Mouse (Mus musculus): ENCODE measurements around the gene Ppme1. TPM values are rescaled to one million over a fixed set of nuclear protein-coding genes. Genes with fewer than 3 reads are reported as not detected.

Ppme1 gene
- polyA plus RNA-seq (2014; fragmentation: Nextera tagmentation; extraction: Ambion mirVana) = 60.3 and 68.3 TPM in 2 replicates

GRCm38 (mm10) chr7:100371495-100372451, at the start of gene Ppme1, which contains the start of gene C2cd3:
TSS of gene Ppme1 (minus strand) at chr7:100372307.
TSS of gene C2cd3 (plus strand) at chr7:100372233.
- DNase-seq (peak; percentile 100), ATAC-seq (ENCODE audit: insufficient read depth) (peak; percentile 98)
- Histone ChIP-seq H3K9ac (peak within 1 kb of the TSS; percentile 78), H3K36me3 (ENCODE audit: insufficient read depth) (peaks cover 21% of the 10 kb centered on the region), H3K4me3 (ENCODE audit: low read depth, low read length) (peak within 1 kb of the TSS; percentile 60), H3K27ac (ENCODE audit: low read depth) (peak within 1 kb of the TSS; percentile 68), H3K9me3 (ENCODE audit: low read depth, low read length) (no peaks in the 10 kb centered on the region), H3K4me2 (peak within 1 kb of the TSS; percentile 76), H3K27me3 (ENCODE audit: insufficient read depth, low read length) (no peaks in the 10 kb centered on the region), H3K4me1 (ENCODE audit: insufficient read depth) (0 out of 2 replicates have a peak, but pooled peaks cover 3% of the 10 kb centered on the region)
- TF ChIP-seq CTCF (IDR thresholded peaks at IDR 0.05; ENCODE audit: low read depth) = peak; percentile 79
- under 1% methylated on average over 54 of the region's 54 CpGs for WGBS

GRCm38 (mm10) chr7:100408684-100409083, 36.6 kb upstream of the Ppme1 start:
- TF ChIP-seq CTCF (IDR thresholded peaks at IDR 0.05; ENCODE audit: low read depth) = no peak
- no peak overlapping the region for H3K9ac ChIP-seq
- H3K9me3 ChIP-seq (ENCODE audit: low read depth, low read length) = no peaks in the 10 kb centered on the region
- DNase-seq (no peak), ATAC-seq (ENCODE audit: insufficient read depth) (no peak)
- peaks cover 73% of the 10 kb centered on the region for H3K36me3 ChIP-seq (ENCODE audit: insufficient read depth)
- no peak overlapping the region for H3K4me2 ChIP-seq
- H3K4me3 ChIP-seq (ENCODE audit: low read depth, low read length) = no peak overlapping the region
- no peaks in the 10 kb centered on the region for H3K27me3 ChIP-seq (ENCODE audit: insufficient read depth, low read length)
- H3K4me1 ChIP-seq (ENCODE audit: insufficient read depth) = no peaks in the 10 kb centered on the region
- H3K27ac ChIP-seq (ENCODE audit: low read depth) = no peak overlapping the region
- 92% methylated on average over 4 of the region's 4 CpGs for WGBS

- no peaks in the 10 kb centered on the region for H3K4me1 ChIP-seq (ENCODE audit: insufficient read depth)
- no peaks in the 10 kb centered on the region for H3K27me3 ChIP-seq (ENCODE audit: insufficient read depth, low read length)
- DNase-seq (no peak), ATAC-seq (ENCODE audit: insufficient read depth) (no peak)
- H3K4me2 ChIP-seq = no peak overlapping the region
- WGBS = 95% methylated on average over 5 of the region's 5 CpGs
- no peak overlapping the region for H3K27ac ChIP-seq (ENCODE audit: low read depth)
- no peak for TF ChIP-seq CTCF (IDR thresholded peaks at IDR 0.05; ENCODE audit: low read depth)
- H3K9me3 ChIP-seq (ENCODE audit: low read depth, low read length) = no peaks in the 10 kb centered on the region
- peaks cover 72% of the 10 kb centered on the region for H3K36me3 ChIP-seq (ENCODE audit: insufficient read depth)
- no peak overlapping the region for H3K9ac ChIP-seq
- no peak overlapping the region for H3K4me3 ChIP-seq (ENCODE audit: low read depth, low read length)
Observed at GRCm38 (mm10) chr7:100407677-100408076, 35.6 kb upstream of the Ppme1 start.

GRCm38 (mm10) chr7:100402715-100403114, 30.6 kb upstream of the Ppme1 start:
- WGBS = 85% methylated on average over 4 of the region's 4 CpGs
- Histone ChIP-seq H3K9ac (no peak overlapping the region), H3K4me1 (ENCODE audit: insufficient read depth) (no peaks in the 10 kb centered on the region), H3K9me3 (ENCODE audit: low read depth, low read length) (no peaks in the 10 kb centered on the region), H3K27ac (ENCODE audit: low read depth) (no peak overlapping the region), H3K36me3 (ENCODE audit: insufficient read depth) (peaks cover 61% of the 10 kb centered on the region), H3K4me3 (ENCODE audit: low read depth, low read length) (no peak overlapping the region), H3K27me3 (ENCODE audit: insufficient read depth, low read length) (no peaks in the 10 kb centered on the region), H3K4me2 (no peak overlapping the region)
- ATAC-seq (ENCODE audit: insufficient read depth) = no peak
- TF ChIP-seq CTCF (IDR thresholded peaks at IDR 0.05; ENCODE audit: low read depth) = no peak
- no peak for DNase-seq

- Histone ChIP-seq H3K9me3 (ENCODE audit: low read depth, low read length) (no peaks in the 10 kb centered on the region), H3K36me3 (ENCODE audit: insufficient read depth) (peaks cover 58% of the 10 kb centered on the region), H3K27ac (ENCODE audit: low read depth) (no peak overlapping the region)
Observed at GRCm38 (mm10) chr7:100400899-100401539, 28.9 kb upstream of the Ppme1 start.

GRCm38 (mm10) chr7:100399231-100399913, 27.3 kb upstream of the Ppme1 start:
- no peak for ATAC-seq (ENCODE audit: insufficient read depth)
- H3K4me1 ChIP-seq (ENCODE audit: insufficient read depth) = no peaks in the 10 kb centered on the region
- 69% methylated on average over 8 of the region's 8 CpGs for WGBS
- H3K9ac ChIP-seq = no peak overlapping the region
- peaks cover 64% of the 10 kb centered on the region for H3K36me3 ChIP-seq (ENCODE audit: insufficient read depth)
- no peaks in the 10 kb centered on the region for H3K27me3 ChIP-seq (ENCODE audit: insufficient read depth, low read length)
- no peaks in the 10 kb centered on the region for H3K9me3 ChIP-seq (ENCODE audit: low read depth, low read length)
- no peak overlapping the region for H3K4me3 ChIP-seq (ENCODE audit: low read depth, low read length)
- no peak overlapping the region for H3K4me2 ChIP-seq
- no peak for TF ChIP-seq CTCF (IDR thresholded peaks at IDR 0.05; ENCODE audit: low read depth)
- H3K27ac ChIP-seq (ENCODE audit: low read depth) = no peak overlapping the region
- peak; percentile 4 for DNase-seq

More at GRCm38 (mm10) chr7:100400899-100401539, 28.9 kb upstream of the Ppme1 start:
- WGBS = 52% methylated on average over 4 of the region's 4 CpGs
- DNase-seq (no peak), ATAC-seq (ENCODE audit: insufficient read depth) (no peak)
- Histone ChIP-seq H3K4me3 (ENCODE audit: low read depth, low read length) (no peak overlapping the region), H3K4me2 (no peak overlapping the region), H3K4me1 (ENCODE audit: insufficient read depth) (no peaks in the 10 kb centered on the region), H3K27me3 (ENCODE audit: insufficient read depth, low read length) (no peaks in the 10 kb centered on the region), H3K9ac (no peak overlapping the region)
- TF ChIP-seq CTCF (IDR thresholded peaks at IDR 0.05; ENCODE audit: low read depth) = no peak

Data from lung, embryonic 14.5 days (tissue).